In the genomic region with DNA sequence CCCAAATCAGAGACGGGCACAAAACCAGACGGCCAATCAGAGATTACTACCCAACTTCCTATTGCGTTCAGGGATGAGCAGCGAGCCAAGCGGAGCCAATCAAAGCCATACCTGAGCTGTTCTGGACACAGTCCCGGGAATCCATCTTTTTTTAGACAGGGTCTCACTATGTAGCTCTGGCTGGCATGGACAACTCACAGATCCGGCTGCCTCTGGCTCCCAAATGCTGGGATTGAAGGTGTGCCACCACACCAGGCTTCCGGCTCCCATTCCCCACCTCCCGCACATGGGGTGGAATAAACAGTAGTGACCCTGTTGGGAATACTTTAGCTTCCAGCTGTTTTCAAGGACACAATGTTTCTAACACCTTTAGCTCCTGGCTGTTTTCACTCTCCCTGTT, we compare ENCODE assay signal across 29 mouse cellular contexts. TPM values are rescaled to one million over a fixed set of nuclear protein-coding genes. Genes with fewer than 3 reads are reported as not detected.
DNase-seq lines count a peak whose midpoint lies in the region; ATAC-seq and TF ChIP-seq lines count a peak whose summit lies in the region.
"Had no signal": no experiment of that assay in that cellular context is flagged by ENCODE, and none has a peak within 500 bp of the region (broad histone marks: within the 10 kb centered on the region; RNA-seq: fewer than 3 reads in every experiment).

No protein-coding gene starts in this region.

- ATAC-seq in embryonic facial prominence, embryonic 15.5 days (ENCODE audit: insufficient number of reproducible peaks, low FRiP score, low TSS enrichment, low read depth): peak; percentile 52; the same call in 1 of the 2 replicates
- ATAC-seq: CD4-positive, CD25-positive, alpha-beta regulatory T cell, adult 4 months; hindbrain, postnatal 0 days; intestine, embryonic 15.5 days; midbrain, embryonic 15.5 days had no signal

- H3K4me2 ChIP-seq in embryonic facial prominence, embryonic 15.5 days (replicated peaks): no peak overlapping the region
- H3K4me2 ChIP-seq: embryonic facial prominence, embryonic 12.5 days; heart, embryonic 12.5 days; intestine, embryonic 15.5 days; liver, embryonic 13.5 days; lung, embryonic 14.5 days; midbrain, embryonic 15.5 days; neural tube, embryonic 15.5 days; stomach, embryonic 15.5 days had no signal

- intact Hi-C loops in gastrocnemius, adult 2 months (cut with DNase I): no loop called here
- intact Hi-C loops in heart, postnatal 36 days (cut with DNase I): loop anchor here (10.0 kb wide), 1 partner anchor 265 kb away; no protein-coding TSS in a partner anchor

- no peak for TF ChIP-seq CTCF in gastrocnemius, adult 2 months (IDR thresholded peaks at IDR 0.05)

- H3K4me3 ChIP-seq in gastrocnemius, adult 2 months: no peak overlapping the region
- H3K4me3 ChIP-seq in embryonic facial prominence, embryonic 15.5 days (replicated peaks): no peak overlapping the region
- H3K4me3 ChIP-seq: embryonic facial prominence, embryonic 12.5 days; erythroblast, embryonic 14.5 days; heart, embryonic 12.5 days; intestine, embryonic 15.5 days; liver, embryonic 13.5 days; midbrain, embryonic 10.5 days; midbrain, embryonic 15.5 days; neural tube, embryonic 15.5 days; stomach, embryonic 15.5 days had no signal

- no peaks in the 10 kb centered on the region for H3K36me3 ChIP-seq in embryonic facial prominence, embryonic 15.5 days
- H3K36me3 ChIP-seq: embryonic facial prominence, embryonic 12.5 days; heart, embryonic 12.5 days; intestine, embryonic 15.5 days; liver, embryonic 13.5 days; midbrain, embryonic 10.5 days; midbrain, embryonic 15.5 days; neural tube, embryonic 15.5 days; stomach, embryonic 15.5 days had no signal

- peaks cover 5% of the 10 kb centered on the region; the same call in 1 of the 2 replicates for H3K27me3 ChIP-seq in embryonic facial prominence, embryonic 15.5 days
- H3K27me3 ChIP-seq: heart, embryonic 12.5 days; neural tube, embryonic 15.5 days had no signal

- peaks cover 16% of the 10 kb centered on the region for H3K4me1 ChIP-seq in embryonic facial prominence, embryonic 15.5 days
- H3K4me1 ChIP-seq: liver, embryonic 13.5 days had no signal

- 54% methylated on average over 9 of the region's 9 CpGs for WGBS in embryonic facial prominence, embryonic 15.5 days

- H3K9me3 ChIP-seq in embryonic facial prominence, embryonic 15.5 days (replicated peaks): no peaks in the 10 kb centered on the region
- H3K9me3 ChIP-seq: embryonic facial prominence, embryonic 12.5 days; heart, embryonic 12.5 days; intestine, embryonic 15.5 days; liver, embryonic 13.5 days; midbrain, embryonic 10.5 days; midbrain, embryonic 15.5 days; neural tube, embryonic 15.5 days; stomach, embryonic 15.5 days had no signal

- peak; percentile 42 for DNase-seq in gastrocnemius, adult 2 months
- no peak for DNase-seq in gastrocnemius, adult 8-10 months (ENCODE audit: low spot score in 2 of 2)
- DNase-seq in heart, postnatal 4 days: peak; percentile 11
- no peak for DNase-seq in heart, postnatal 36 days
- DNase-seq in testis, postnatal 14 days (ENCODE audit: low spot score): peak; percentile 60
- no peak for DNase-seq in lung, postnatal 14 days
- DNase-seq in retina, embryonic 14.5 days (ENCODE audit: low spot score): no peak
- DNase-seq: adrenal gland, adult 8-10 months; cerebellum, adult 11 months; cerebellum, adult 9-10 months; cerebellum, postnatal 36 days; kidney, adult 2 months; kidney, postnatal 36 days; liver, embryonic 13.5 days; lung, embryonic 14.5 days; right cerebral cortex, postnatal 25 days; thymus, adult 18-20 months; thymus, postnatal 25 days had no signal

- no peak overlapping the region for H3K9ac ChIP-seq in embryonic facial prominence, embryonic 15.5 days
- H3K9ac ChIP-seq: embryonic facial prominence, embryonic 12.5 days; heart, embryonic 12.5 days; intestine, embryonic 15.5 days; liver, embryonic 13.5 days; lung, embryonic 14.5 days; midbrain, embryonic 15.5 days; neural tube, embryonic 15.5 days; stomach, embryonic 15.5 days had no signal

- H3K27ac ChIP-seq in gastrocnemius, adult 2 months: peak overlapping the region; percentile 62
- no peak overlapping the region for H3K27ac ChIP-seq in embryonic facial prominence, embryonic 15.5 days (replicated peaks)
- H3K27ac ChIP-seq: embryonic facial prominence, embryonic 12.5 days; hindbrain, postnatal 0 days; intestine, embryonic 15.5 days; liver, embryonic 13.5 days; midbrain, embryonic 10.5 days; midbrain, embryonic 15.5 days; neural tube, embryonic 15.5 days; stomach, embryonic 15.5 days had no signal

RNA-seq across cellular contexts. Expression of a gene that starts 29.2 kb away (rescaled TPM):
- 10 to 100 TPM; 23.1 to 52.1 TPM for total RNA-seq in gastrocnemius, adult 2 months (2021)
- total RNA-seq in gastrocnemius, adult 8-10 months (2022): 10 to 100 TPM; 22.0 to 44.3 (median 33.9) TPM
- 1 to 10 TPM; 1.2 to 1.7 TPM for total RNA-seq in heart, postnatal 4 days (2021)
- under 1 TPM; 0.73 to 0.75 TPM for total RNA-seq in heart, postnatal 36 days (2021)
- polyA plus RNA-seq in embryonic facial prominence, embryonic 15.5 days (2015; fragmentation: Nextera tagmentation; extraction: Ambion mirVana): 16.0 and 16.2 TPM in 2 replicates
- polyA plus RNA-seq: CD4-positive, CD25-positive, alpha-beta regulatory T cell, adult 4 months had no signal

Comparison
In these comparisons a context has a peak if more than half of its experiments do, and no peak if none do; other contexts are left out.
1. DNase-seq: peak in gastrocnemius, adult 2 months (single experiment), heart, postnatal 4 days (single experiment) and testis, postnatal 14 days (single experiment); none in gastrocnemius, adult 8-10 months (0 of 2), heart, postnatal 36 days (0 of 2), lung, postnatal 14 days (single experiment) and retina, embryonic 14.5 days (single experiment).
2. RNA of a gene that starts 29.2 kb away (total RNA-seq): 23.1 to 52.1 TPM in gastrocnemius, adult 2 months and 22.0 to 44.3 TPM in gastrocnemius, adult 8-10 months; 1.2 to 1.7 TPM in heart, postnatal 4 days and 0.73 to 0.75 TPM in heart, postnatal 36 days; every median in the first group is over 4 times any median in the second.